Comparison of ENCODE assay signal across 11 mouse cellular contexts in genomic region chr13:71375909-71376606, GRCm38 (mm10).
DNase-seq lines count a peak whose midpoint lies in the region; ATAC-seq and TF ChIP-seq lines count a peak whose summit lies in the region.
"Had no signal": no experiment of that assay in that cellular context is flagged by ENCODE, and none has a peak within 500 bp of the region (broad histone marks: within the 10 kb centered on the region; RNA-seq: fewer than 3 reads in every experiment).

No protein-coding gene starts in this region.

- H3K27me3 ChIP-seq in heart, embryonic 10.5 days (ENCODE audit: insufficient read depth, poor library complexity, severe bottlenecking), result no peaks in the 10 kb centered on the region
- H3K27me3 ChIP-seq in C2C12 (ENCODE audit: control insufficient read depth, insufficient read depth, insufficient read length), result no peaks in the 10 kb centered on the region
- H3K27me3 ChIP-seq in intestine, embryonic 15.5 days (replicated peaks), result no peaks in the 10 kb centered on the region
- no peaks in the 10 kb centered on the region for H3K27me3 ChIP-seq in myocyte (ENCODE audit: control insufficient read depth, insufficient read depth, insufficient read length)
- H3K27me3 ChIP-seq: embryonic facial prominence, embryonic 12.5 days; limb, embryonic 15.5 days had no signal

- peak; percentile 96 for DNase-seq in heart, adult 11 months
- DNase-seq in heart, embryonic 10.5 days (ENCODE audit: low spot score), result no peak
- DNase-seq in embryo, embryonic 9.5 days (ENCODE audit: extremely low spot score), result no peak
- no peak for DNase-seq in thymus, postnatal 14 days

- no peak for TF ChIP-seq POLR2A in myocyte (IDR thresholded peaks at IDR 0.05; ENCODE audit: insufficient read length, low read depth)

- no peak overlapping the region for H3K4me2 ChIP-seq in intestine, embryonic 15.5 days (replicated peaks)
- H3K4me2 ChIP-seq in myocyte (ENCODE audit: low read depth), result peak overlapping the region; percentile 65
- H3K4me2 ChIP-seq: embryonic facial prominence, embryonic 12.5 days; limb, embryonic 15.5 days had no signal

- H3K9ac ChIP-seq in intestine, embryonic 15.5 days, result no peak overlapping the region
- H3K9ac ChIP-seq: embryonic facial prominence, embryonic 12.5 days; limb, embryonic 15.5 days had no signal

- H3K9me3 ChIP-seq in heart, embryonic 10.5 days, result no peaks in the 10 kb centered on the region
- no peaks in the 10 kb centered on the region for H3K9me3 ChIP-seq in intestine, embryonic 15.5 days
- H3K9me3 ChIP-seq: embryonic facial prominence, embryonic 12.5 days; limb, embryonic 15.5 days had no signal

- peak; percentile 65 for ATAC-seq in frontal cortex, adult (ENCODE audit: low TSS enrichment)
- ATAC-seq in intestine, embryonic 15.5 days, result peak; percentile 47; the same call in 1 of the 2 replicates

- no peak for TF ChIP-seq CTCF in C2C12 (IDR thresholded peaks at IDR 0.05; ENCODE audit: control insufficient read depth, insufficient read depth, insufficient read length)

- WGBS in heart, embryonic 10.5 days, result 72% methylated on average over 9 of the region's 9 CpGs
- 42% methylated on average over 9 of the region's 9 CpGs for whole genome bisulfite sequencing in intestine, embryonic 15.5 days

- H3K27ac ChIP-seq in heart, embryonic 10.5 days, result no peak overlapping the region
- no peak overlapping the region for H3K27ac ChIP-seq in intestine, embryonic 15.5 days
- H3K27ac ChIP-seq: embryonic facial prominence, embryonic 12.5 days; limb, embryonic 15.5 days had no signal

- 0 out of 2 replicates have a peak, but pooled peaks cover 4% of the 10 kb centered on the region for H3K4me1 ChIP-seq in heart, embryonic 10.5 days
- 0 out of 2 replicates have a peak, but pooled peaks cover 4% of the 10 kb centered on the region for H3K4me1 ChIP-seq in intestine, embryonic 15.5 days (replicated peaks)
- H3K4me1 ChIP-seq: embryonic facial prominence, embryonic 12.5 days had no signal

- H3ac ChIP-seq in C2C12 (ENCODE audit: control insufficient read depth, insufficient read length, low read depth), result no peak overlapping the region
- no peak overlapping the region for H3ac ChIP-seq in myocyte (ENCODE audit: control insufficient read depth, insufficient read length)

- H3K36me3 ChIP-seq in heart, embryonic 10.5 days, result no peaks in the 10 kb centered on the region
- H3K36me3 ChIP-seq in C2C12 (ENCODE audit: control insufficient read depth, insufficient read depth) (no peaks in the 10 kb centered on the region), myocyte (ENCODE audit: control insufficient read depth, insufficient read depth) (no peaks in the 10 kb centered on the region)
- no peaks in the 10 kb centered on the region for H3K36me3 ChIP-seq in intestine, embryonic 15.5 days
- H3K36me3 ChIP-seq: embryonic facial prominence, embryonic 12.5 days; G1E; limb, embryonic 15.5 days had no signal

- H3K4me3 ChIP-seq in heart, embryonic 10.5 days, result no peak overlapping the region
- H3K4me3 ChIP-seq in C2C12 (ENCODE audit: insufficient read depth, poor library complexity, severe bottlenecking) (no peak overlapping the region), myocyte (no peak overlapping the region)
- no peak overlapping the region for H3K4me3 ChIP-seq in intestine, embryonic 15.5 days (replicated peaks)
- H3K4me3 ChIP-seq: embryonic facial prominence, embryonic 12.5 days; limb, embryonic 15.5 days had no signal

- H3K79me3 ChIP-seq in C2C12 (ENCODE audit: low read depth), result no peaks in the 10 kb centered on the region

- H3K79me2 ChIP-seq in C2C12 (ENCODE audit: control insufficient read depth, insufficient read depth), result no peaks in the 10 kb centered on the region
- H3K79me2 ChIP-seq in myocyte (ENCODE audit: control insufficient read depth, insufficient read depth), result no peaks in the 10 kb centered on the region

TF ChIP-seq in C2C12, 6 proteins besides CTCF, POLR2A, EP300 and RAD21:
- TF ChIP-seq CEBPB (IDR thresholded peaks at IDR 0.05; ENCODE audit: low read depth), result peak; percentile 72
- TF ChIP-seq MYOG (IDR thresholded peaks at IDR 0.05; ENCODE audit: control insufficient read depth, extremely low read depth, insufficient read length), result no peak
- no peak for TF ChIP-seq MAX (IDR thresholded peaks at IDR 0.05)
- TF ChIP-seq FOSL1 (IDR thresholded peaks at IDR 0.05; ENCODE audit: insufficient read depth, low read length, poor library complexity, severe bottlenecking), result no peak

TF ChIP-seq in myocyte, 11 proteins besides CTCF, POLR2A, EP300 and RAD21:
- TF ChIP-seq TCF3 (IDR thresholded peaks at IDR 0.05; ENCODE audit: insufficient read length, low read depth) (no peak), REST (IDR thresholded peaks at IDR 0.05; ENCODE audit: insufficient read depth, insufficient read length) (no peak), E2F4 (IDR thresholded peaks at IDR 0.05; ENCODE audit: insufficient read depth) (no peak), POLR2AphosphoS2 (IDR thresholded peaks at IDR 0.05; ENCODE audit: insufficient read length, low read depth) (no peak), USF1 (IDR thresholded peaks at IDR 0.05; ENCODE audit: low read depth) (no peak), CEBPB (IDR thresholded peaks at IDR 0.05; ENCODE audit: insufficient read depth, poor library complexity, severe bottlenecking) (peak; percentile 51; the same call in 1 of the 2 replicates), SRF (IDR thresholded peaks at IDR 0.05; ENCODE audit: control insufficient read depth, insufficient read length, low read depth) (no peak), MYOG (IDR thresholded peaks at IDR 0.05; ENCODE audit: control insufficient read depth in 1 of 3, insufficient read depth in 1 of 3, insufficient read length in 2 of 3, low read depth in 2 of 3) (peak in 1 of 3 experiments; percentile 53), MYOD1 (IDR thresholded peaks at IDR 0.05; ENCODE audit: control insufficient read depth in 1 of 3, insufficient read length in 2 of 3, low read depth in 2 of 3) (peak in 1 of 3 experiments; percentile 9), TCF12 (IDR thresholded peaks at IDR 0.05; ENCODE audit: insufficient read depth, poor library complexity, severe bottlenecking) (no peak), MAX (IDR thresholded peaks at IDR 0.05; ENCODE audit: low read depth) (no peak)
